Mouse (Mus musculus) neural tube, embryonic 14.5 days (tissue): ENCODE measurements around the gene 4930556J24Rik. TPM values are rescaled to one million over a fixed set of nuclear protein-coding genes. Genes with fewer than 3 reads are reported as not detected.
"Not testable (repeated sequence)": the region's sequence is repeated elsewhere in the genome, so short reads cannot be mapped to it uniquely, and the experiment has no call there.

Experiments used
- ATAC-seq: fragments of 200-750 bp; cut with Nextera tagmentation; 2 replicates; pipeline ENCODE4 v1.8.0; 2017; ENCODE audit warnings: low read depth, mild to moderate bottlenecking, moderate TSS enrichment, moderate library complexity
- H3K27ac ChIP-seq: fragments of 300-500 bp; sonication (generic); 2 replicates; pipeline ENCODE4 v1.5.1; 2014; ENCODE audit warnings: low read depth, mild to moderate bottlenecking, control low read depth, low read length, moderate library complexity, mixed read lengths
- H3K27me3 ChIP-seq: fragments of 300-500 bp; sonication (generic); 2 replicates; pipeline ENCODE4 v1.6.1; 2014; ENCODE audit warnings: low read length; ENCODE audit not compliant: control insufficient read depth, insufficient read depth
- H3K36me3 ChIP-seq: fragments of 300-500 bp; sonication (generic); 2 replicates; pipeline ENCODE4 v1.6.1; 2014; ENCODE audit warnings: low read length, mixed read lengths; ENCODE audit not compliant: control insufficient read depth, insufficient read depth
- H3K4me1 ChIP-seq: fragments of 300-500 bp; sonication (generic); 2 replicates; pipeline ENCODE4 v1.6.1; 2014; ENCODE audit warnings: low read length; ENCODE audit not compliant: control insufficient read depth, insufficient read depth
- H3K4me2 ChIP-seq: fragments of 300-500 bp; sonication (generic); 2 replicates; pipeline ENCODE4 v1.6.1; 2014; ENCODE audit warnings: mild to moderate bottlenecking, low read depth, low read length, control low read depth
- H3K4me3 ChIP-seq: fragments of 300-500 bp; sonication (generic); 2 replicates; pipeline ENCODE4 v1.5.1; 2014; ENCODE audit warnings: low read depth, low read length, control low read depth, mixed read lengths
- H3K9ac ChIP-seq: fragments of 300-500 bp; sonication (generic); replicated peaks from 2 replicates; pipeline ENCODE4 v1.6.1; 2014; ENCODE audit warnings: low read depth, mild to moderate bottlenecking, control low read depth, low read length, mixed read lengths
- H3K9me3 ChIP-seq: fragments of 300-500 bp; sonication (generic); 2 replicates; pipeline ENCODE4 v1.6.1; 2016; ENCODE audit warnings: low read length; ENCODE audit not compliant: control insufficient read depth
- WGBS: fragments of 180-500 bp; shearing (Covaris S2); extraction: QIAGEN DNeasy Blood & Tissue Kit; methylation state at CpG from one replicate; pipeline ENCODE4 v1.1.7; 2014; 5-methylcytosine and 5-hydroxymethylcytosine counted together
- polyA plus RNA-seq: library from polyadenylated mRNA; unstranded; fragments of >200 nt; fragmentation: Nextera tagmentation; extraction: Ambion mirVana; gene quantifications from 2 replicates; pipeline ENCODE4 v1.2.1, GENCODE M21; 2014

The 4930556J24Rik gene
- polyA plus RNA-seq, 1 experiment from 2014 or later, result 0.23 TPM

DNA sequence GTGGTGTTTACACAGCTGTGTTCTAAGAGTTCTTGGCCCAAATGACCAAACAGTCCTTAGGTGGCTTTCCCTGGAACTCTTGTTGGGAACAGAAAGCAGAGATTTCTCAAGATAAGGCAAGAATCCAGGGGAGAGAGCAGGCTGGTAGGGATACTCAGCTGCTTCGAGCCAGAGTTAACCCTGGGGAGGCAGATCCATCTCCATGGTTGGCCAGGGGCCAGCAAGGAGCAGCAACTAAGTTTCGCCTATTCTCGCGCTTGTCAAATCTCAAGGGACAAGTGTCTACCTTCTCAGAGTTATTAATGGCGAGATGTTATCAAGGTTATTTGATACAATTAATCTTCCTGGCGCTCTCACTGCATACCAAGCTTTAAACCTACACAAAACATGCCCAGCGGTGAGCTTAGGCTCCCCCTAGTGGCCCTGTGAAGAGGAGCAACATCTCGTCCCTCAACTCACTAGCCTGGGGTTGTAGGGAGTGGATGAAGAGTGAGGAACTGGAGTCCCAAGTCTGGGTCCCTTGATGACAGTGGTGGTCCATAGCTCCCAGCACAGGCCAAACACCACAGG, 55.2 kb downstream of the 4930556J24Rik start:
- no peak overlapping the region for H3K4me3 ChIP-seq
- no peak overlapping the region for H3K9ac ChIP-seq
- ATAC-seq, result 0 out of 2 replicates have a peak, but pooled peaks have one; percentile 46
- no peaks in the 10 kb centered on the region for H3K9me3 ChIP-seq
- H3K27ac ChIP-seq, result no peak overlapping the region
- no peaks in the 10 kb centered on the region for H3K4me1 ChIP-seq
- H3K27me3 ChIP-seq, result no peaks in the 10 kb centered on the region
- no peak overlapping the region for H3K4me2 ChIP-seq
- 36% methylated on average over 8 of the region's 8 CpGs for WGBS
- no peaks in the 10 kb centered on the region; the same call in 1 of the 2 replicates for H3K36me3 ChIP-seq

DNA sequence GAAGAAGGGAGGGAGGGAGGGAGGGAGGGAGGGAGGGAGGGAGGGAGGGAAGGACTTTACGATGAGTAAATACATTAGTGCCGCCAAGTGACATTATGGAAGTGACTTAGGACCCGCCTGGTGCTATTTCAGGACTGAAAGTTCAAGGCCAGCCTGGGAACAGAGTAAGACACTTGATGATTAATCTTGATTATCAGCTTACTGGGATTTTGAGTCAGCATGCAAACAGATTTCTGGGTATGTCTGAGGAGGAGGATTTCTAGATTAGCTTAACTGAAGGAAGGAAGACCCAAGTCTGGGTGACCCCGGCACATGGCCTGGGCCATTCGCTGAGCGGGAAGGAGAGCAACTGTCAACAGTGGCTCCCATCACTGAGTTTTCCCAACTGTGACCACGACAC, 56.1 kb downstream of the 4930556J24Rik start:
- Histone ChIP-seq H3K27me3 (no peaks in the 10 kb centered on the region), H3K9me3 (no peaks in the 10 kb centered on the region), H3K4me3 (no peak overlapping the region), H3K36me3 (no peaks in the 10 kb centered on the region; the same call in 1 of the 2 replicates), H3K4me1 (no peaks in the 10 kb centered on the region), H3K4me2 (no peak overlapping the region), H3K27ac (no peak overlapping the region), H3K9ac (no peak overlapping the region)
- no peak for ATAC-seq
- 94% methylated on average over 7 of the region's 7 CpGs for WGBS

DNA sequence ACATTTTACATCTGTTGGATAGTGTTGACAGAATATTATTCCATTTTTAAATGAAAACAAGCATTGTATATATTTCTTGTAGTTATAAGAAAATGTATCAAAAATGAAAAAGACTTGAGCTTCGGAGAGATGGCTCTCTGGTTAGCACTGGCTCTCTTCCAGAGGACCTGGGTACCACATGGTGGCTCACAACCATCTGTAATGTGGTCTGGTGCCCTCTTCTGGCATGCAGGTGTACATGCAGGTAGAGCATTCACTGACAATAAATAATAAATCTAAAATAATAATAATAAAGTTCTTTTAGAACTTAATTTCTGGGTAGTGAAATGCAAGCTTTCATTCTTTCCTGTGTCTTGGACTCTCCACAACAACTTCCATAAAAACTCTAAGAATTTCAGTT, 57.8 kb downstream of the 4930556J24Rik start:
- no peaks in the 10 kb centered on the region for H3K9me3 ChIP-seq
- no peak overlapping the region for H3K4me3 ChIP-seq
- no peaks in the 10 kb centered on the region for H3K4me1 ChIP-seq
- H3K27me3 ChIP-seq, result no peaks in the 10 kb centered on the region
- no peak overlapping the region for H3K4me2 ChIP-seq
- no peak overlapping the region for H3K27ac ChIP-seq
- WGBS, result 49% methylated on average over 1 of the region's 1 CpGs
- no peak for ATAC-seq
- no peak overlapping the region for H3K9ac ChIP-seq
- H3K36me3 ChIP-seq, result no peaks in the 10 kb centered on the region; the same call in 1 of the 2 replicates

DNA sequence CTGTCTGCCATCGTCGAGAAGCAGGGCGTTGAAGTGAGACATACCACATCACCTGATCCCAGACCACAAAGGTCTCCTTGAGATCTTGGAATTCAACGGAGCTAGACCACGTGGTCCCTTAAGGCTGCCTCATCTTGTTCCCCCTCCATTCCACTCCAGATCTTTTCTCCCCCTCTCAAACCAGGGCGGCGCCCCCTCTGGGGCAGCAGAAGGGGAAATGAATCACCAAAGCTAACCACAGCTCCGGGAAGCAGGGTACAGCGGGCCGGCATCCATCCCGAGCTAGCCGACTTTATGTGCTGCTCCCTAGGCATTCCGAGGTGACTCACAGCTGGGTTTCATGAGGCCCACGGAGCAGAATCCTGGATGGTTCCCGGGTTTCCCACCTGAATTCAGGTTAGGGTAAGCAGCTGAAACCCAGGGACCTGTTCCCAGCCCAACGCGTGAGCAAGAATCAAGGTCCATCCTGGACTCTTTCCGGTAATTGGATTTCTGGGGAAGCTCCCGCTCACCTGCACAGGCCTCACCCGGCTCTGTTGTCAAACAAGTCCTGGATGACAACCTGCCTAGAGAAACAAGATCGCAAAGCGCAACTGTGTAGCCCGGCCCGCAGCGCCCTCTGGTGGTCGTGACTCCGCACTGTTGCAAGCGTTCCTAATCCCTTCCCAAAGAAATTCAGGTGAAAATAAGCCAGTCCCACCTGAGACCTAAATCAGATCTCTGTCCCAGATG, 62.3 kb downstream of the 4930556J24Rik start, which contains the start of gene Slc35e4:
Gene Slc35e4 (minus strand): TSS at position 556 of the 732 bp plus-strand sequence.
- H3K27ac ChIP-seq, result peak within 1 kb of the TSS; percentile 71
- H3K4me1 ChIP-seq, result peaks cover 29% of the 10 kb centered on the region
- under 1% methylated on average over 27 of the region's 28 CpGs for WGBS

DNA sequence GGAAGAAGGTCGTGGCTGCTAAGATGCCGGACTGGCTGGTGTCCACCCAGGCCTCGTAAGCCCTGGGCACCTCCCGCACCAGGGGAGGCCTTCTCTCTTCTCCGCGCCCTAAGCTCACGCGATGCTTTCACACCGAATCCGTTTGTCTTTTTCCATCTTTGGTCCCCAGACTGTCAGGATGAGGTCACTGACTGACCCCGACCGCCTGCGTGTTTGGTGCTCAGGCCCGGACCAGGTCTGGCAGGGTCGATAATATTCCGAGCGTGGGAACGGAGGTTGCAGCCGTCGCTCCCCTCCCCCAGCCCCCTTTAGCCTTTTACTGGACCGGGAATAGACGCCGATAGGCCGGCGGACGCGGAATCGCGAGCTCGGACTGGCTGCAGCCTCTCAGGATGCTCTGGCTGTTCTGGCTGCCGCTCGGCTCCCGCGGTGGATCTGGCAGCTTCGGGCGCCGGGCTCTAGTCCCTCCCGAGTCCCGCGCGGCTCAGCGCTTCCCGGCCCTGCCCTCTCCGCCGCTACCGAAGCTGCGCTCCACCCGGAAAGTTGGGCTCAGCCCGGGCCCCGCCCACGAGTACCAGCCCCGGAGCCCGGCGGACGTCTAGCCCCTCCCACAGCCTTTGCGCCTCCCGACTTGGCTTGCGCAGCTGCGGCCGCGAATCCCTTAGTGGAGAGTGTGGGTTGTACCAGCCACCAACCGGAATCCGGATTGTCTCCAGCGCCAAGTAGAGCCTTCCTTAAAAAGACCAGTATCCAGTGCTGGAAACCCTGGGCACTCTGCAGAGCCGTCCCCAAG, 63.1 kb downstream of the 4930556J24Rik start:
- H3K27ac ChIP-seq, result peak overlapping the region; percentile 71
- peaks cover 33% of the 10 kb centered on the region for H3K4me1 ChIP-seq
- under 1% methylated on average over 65 of the region's 65 CpGs for WGBS

More for the DNA sequence above, 62.3 kb downstream of the 4930556J24Rik start, which contains the start of gene Slc35e4:
- H3K4me2 ChIP-seq, result peak within 1 kb of the TSS; percentile 93
- peak within 1 kb of the TSS; percentile 66 for H3K9ac ChIP-seq
- H3K9me3 ChIP-seq, result no peaks in the 10 kb centered on the region
- no peaks in the 10 kb centered on the region for H3K36me3 ChIP-seq
- ATAC-seq, result peak; percentile 76
- no peaks in the 10 kb centered on the region for H3K27me3 ChIP-seq
- H3K4me3 ChIP-seq, result peak within 1 kb of the TSS; percentile 61

DNA sequence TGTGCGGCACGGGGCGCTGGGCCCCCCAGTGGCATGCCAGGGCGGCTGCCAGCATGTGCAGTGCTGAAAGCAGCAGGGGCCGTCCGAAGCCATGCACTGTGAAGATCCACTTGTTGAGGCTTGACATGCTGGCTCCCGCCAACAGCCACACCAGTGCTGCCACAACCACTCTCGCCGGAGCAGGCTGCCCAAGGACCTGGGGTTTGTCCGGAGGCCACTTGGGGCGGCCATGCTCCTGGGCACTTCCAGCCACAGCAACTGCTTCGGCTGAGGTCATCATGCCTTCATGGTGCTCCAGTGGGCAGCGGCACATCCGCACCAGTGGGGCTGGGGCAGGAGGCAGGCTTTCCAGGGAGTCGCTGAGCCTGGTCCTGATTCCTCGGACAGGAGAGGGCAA, 63.7 kb downstream of the 4930556J24Rik start:
- peaks cover 33% of the 10 kb centered on the region for H3K4me1 ChIP-seq
- peak overlapping the region; percentile 71; the same call in 1 of the 2 replicates for H3K27ac ChIP-seq
- H3K36me3 ChIP-seq, result no peaks in the 10 kb centered on the region
- peak overlapping the region; percentile 66 for H3K9ac ChIP-seq
- H3K4me2 ChIP-seq, result peak overlapping the region; percentile 93
- peak; percentile 31; the same call in 1 of the 2 replicates for ATAC-seq
- H3K27me3 ChIP-seq, result no peaks in the 10 kb centered on the region
- H3K9me3 ChIP-seq, result no peaks in the 10 kb centered on the region
- peak overlapping the region; percentile 61 for H3K4me3 ChIP-seq
- WGBS, result 4% methylated on average over 16 of the region's 16 CpGs

More for the DNA sequence above, 63.1 kb downstream of the 4930556J24Rik start:
- peak overlapping the region; percentile 93 for H3K4me2 ChIP-seq
- peak; percentile 84 for ATAC-seq
- H3K27me3 ChIP-seq, result no peaks in the 10 kb centered on the region
- H3K4me3 ChIP-seq, result peak overlapping the region; percentile 61
- H3K36me3 ChIP-seq, result no peaks in the 10 kb centered on the region
- no peaks in the 10 kb centered on the region for H3K9me3 ChIP-seq
- peak overlapping the region; percentile 66 for H3K9ac ChIP-seq

DNA sequence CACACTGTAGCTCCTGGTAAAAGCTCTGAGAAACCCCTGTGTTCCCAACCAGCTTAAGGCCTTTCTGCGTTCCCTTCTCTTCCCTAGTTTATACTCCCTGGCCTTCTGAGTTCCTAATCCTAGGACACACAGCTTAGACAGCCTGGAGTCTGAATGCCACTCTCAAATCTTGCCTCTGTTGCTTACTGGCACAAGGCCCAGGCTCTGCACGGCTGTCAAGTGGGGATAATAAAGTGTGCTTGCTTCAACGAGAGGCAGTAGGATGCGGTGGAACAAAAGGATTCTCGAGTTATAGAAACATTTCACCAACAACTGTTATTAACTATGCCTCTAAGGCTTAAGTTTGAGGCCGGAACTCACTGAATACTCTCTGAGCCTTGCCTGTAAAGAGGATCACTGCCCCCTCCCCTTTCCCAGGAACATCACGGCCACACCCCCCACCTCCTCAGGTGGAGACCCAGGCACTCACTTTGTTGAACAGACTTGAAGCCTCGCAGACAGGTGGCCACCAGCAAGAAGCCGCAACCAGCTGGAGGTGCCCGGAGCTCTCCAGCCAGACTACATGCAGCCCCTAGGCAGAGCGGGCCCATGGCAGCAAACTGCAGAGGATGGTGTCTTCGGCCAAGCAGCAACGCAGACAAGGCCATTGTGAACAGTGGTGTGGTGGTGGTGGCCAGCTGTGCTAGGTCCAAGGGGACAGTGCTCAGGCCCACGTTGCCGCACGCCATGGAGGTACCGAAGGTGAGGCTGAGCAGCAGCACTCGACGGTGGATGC, 64.3 kb downstream of the 4930556J24Rik start:
- Histone ChIP-seq H3K9me3 (no peaks in the 10 kb centered on the region), H3K27ac (peak overlapping the region; percentile 0; the same call in 1 of the 2 replicates), H3K27me3 (no peaks in the 10 kb centered on the region), H3K4me3 (peak overlapping the region; percentile 61), H3K4me2 (peak overlapping the region; percentile 93), H3K9ac (peak overlapping the region; percentile 66), H3K4me1 (peaks cover 33% of the 10 kb centered on the region), H3K36me3 (no peaks in the 10 kb centered on the region)
- no peak for ATAC-seq
- 9% methylated on average over 19 of the region's 19 CpGs for WGBS

DNA sequence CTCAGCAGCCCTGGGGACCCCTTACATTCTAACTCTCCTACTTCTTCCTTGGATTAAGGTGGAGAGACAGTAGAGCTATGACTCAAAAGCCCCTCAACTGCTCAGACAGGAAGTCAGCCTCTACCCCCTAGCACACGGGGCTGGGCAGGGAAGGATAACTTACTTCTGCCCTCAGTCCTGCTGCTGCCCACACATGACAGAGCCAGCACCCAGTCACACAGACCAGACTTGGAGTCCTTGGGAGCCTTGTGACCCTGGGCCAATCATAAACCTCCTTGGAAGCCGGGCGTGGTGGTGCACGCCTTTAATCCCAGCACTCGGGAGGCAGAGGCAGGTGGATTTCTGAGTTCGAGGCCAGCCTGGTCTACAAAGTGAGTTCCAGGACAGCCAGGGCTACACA, 65.1 kb downstream of the 4930556J24Rik start:
- Histone ChIP-seq H3K4me2 (peak overlapping the region; percentile 93), H3K4me1 (peaks cover 33% of the 10 kb centered on the region), H3K9ac (0 out of 2 replicates have a peak overlapping the region, but pooled peaks have one; percentile 25), H3K4me3 (0 out of 2 replicates have a peak overlapping the region, but pooled peaks have one; percentile 9)
- not testable (repeated sequence) for H3K36me3 ChIP-seq, H3K27me3 ChIP-seq, H3K9me3 ChIP-seq, ATAC-seq, H3K27ac ChIP-seq
- WGBS, result 91% methylated on average over 5 of the region's 6 CpGs
